Mouse (Mus musculus) lung, embryonic 15.5 days (tissue): ENCODE measurements around the gene Pcyt1b. TPM values are rescaled to one million over a fixed set of nuclear protein-coding genes. Genes with fewer than 3 reads are reported as not detected.

ENCODE experiments used
- ATAC-seq: fragments of 200-750 bp; cut with Nextera tagmentation; 2 replicates; pipeline ENCODE4 v1.8.0; 2017; ENCODE audit warnings: moderate number of reproducible peaks, borderline replicate concordance; ENCODE audit not compliant: low FRiP score, low TSS enrichment; ENCODE audit errors: extremely low read depth
- H3K27ac ChIP-seq: fragments of 300-500 bp; sonication (generic); 2 replicates; pipeline ENCODE4 v1.5.1; 2015; ENCODE audit warnings: moderate library complexity, mild to moderate bottlenecking, inconsistent platforms
- H3K27me3 ChIP-seq: fragments of 300-500 bp; sonication (generic); 2 replicates; pipeline ENCODE4 v1.6.1; 2015; ENCODE audit warnings: inconsistent platforms
- H3K36me3 ChIP-seq: fragments of 300-500 bp; sonication (generic); 2 replicates; pipeline ENCODE4 v1.6.1; 2015; ENCODE audit warnings: inconsistent platforms
- H3K4me1 ChIP-seq: fragments of 300-500 bp; sonication (generic); 2 replicates; pipeline ENCODE4 v1.6.1; 2015; ENCODE audit warnings: inconsistent platforms
- H3K4me2 ChIP-seq: fragments of 300-500 bp; sonication (generic); 2 replicates; pipeline ENCODE4 v1.6.1; 2015; ENCODE audit warnings: inconsistent platforms, mild to moderate bottlenecking, moderate library complexity
- H3K4me3 ChIP-seq: fragments of 300-500 bp; sonication (generic); 2 replicates; pipeline ENCODE4 v1.5.1; 2015; ENCODE audit warnings: mild to moderate bottlenecking, inconsistent platforms
- H3K9ac ChIP-seq: fragments of 300-500 bp; sonication (generic); 2 replicates; pipeline ENCODE4 v1.6.1; 2015; ENCODE audit warnings: inconsistent platforms
- H3K9me3 ChIP-seq: fragments of 300-500 bp; sonication (generic); 2 replicates; pipeline ENCODE4 v1.6.1; 2016; ENCODE audit warnings: inconsistent platforms
- WGBS: fragments of 180-500 bp; shearing (Covaris S2); methylation state at CpG from one replicate; pipeline ENCODE4 v1.1.7; 2015; 5-methylcytosine and 5-hydroxymethylcytosine counted together
- polyA plus RNA-seq: library from polyadenylated mRNA; unstranded; fragments of >200 nt; fragmentation: Nextera tagmentation; extraction: Ambion mirVana; gene quantifications from 2 replicates; pipeline ENCODE4 v1.2.1, GENCODE M21; 2015

The Pcyt1b gene
- polyA plus RNA-seq, 1 experiment from 2014 or later, result 1.7 TPM

- no peaks in the 10 kb centered on the region for H3K4me1 ChIP-seq
- WGBS, result 80% methylated on average over 1 of the region's 1 CpGs
- H3K36me3 ChIP-seq, result no peaks in the 10 kb centered on the region
- no peak overlapping the region for H3K4me2 ChIP-seq
- H3K27ac ChIP-seq, result no peak overlapping the region
- H3K4me3 ChIP-seq, result no peak overlapping the region
- no peaks in the 10 kb centered on the region for H3K27me3 ChIP-seq
- no peak for ATAC-seq
- H3K9ac ChIP-seq, result no peak overlapping the region
- H3K9me3 ChIP-seq, result no peaks in the 10 kb centered on the region
Measured at GRCm38 (mm10) chrX:93749165-93749564, 94.5 kb downstream of the Pcyt1b start.

- Histone ChIP-seq H3K4me1 (no peaks in the 10 kb centered on the region), H3K4me3 (no peak overlapping the region), H3K27me3 (no peaks in the 10 kb centered on the region; the same call in 1 of the 2 replicates), H3K36me3 (no peaks in the 10 kb centered on the region), H3K27ac (no peak overlapping the region), H3K4me2 (no peak overlapping the region), H3K9me3 (no peaks in the 10 kb centered on the region), H3K9ac (no peak overlapping the region)
- no peak for ATAC-seq
- WGBS, result 75% methylated on average over 6 of the region's 6 CpGs
Measured at GRCm38 (mm10) chrX:93750566-93750965, 95.9 kb downstream of the Pcyt1b start.

DNA sequence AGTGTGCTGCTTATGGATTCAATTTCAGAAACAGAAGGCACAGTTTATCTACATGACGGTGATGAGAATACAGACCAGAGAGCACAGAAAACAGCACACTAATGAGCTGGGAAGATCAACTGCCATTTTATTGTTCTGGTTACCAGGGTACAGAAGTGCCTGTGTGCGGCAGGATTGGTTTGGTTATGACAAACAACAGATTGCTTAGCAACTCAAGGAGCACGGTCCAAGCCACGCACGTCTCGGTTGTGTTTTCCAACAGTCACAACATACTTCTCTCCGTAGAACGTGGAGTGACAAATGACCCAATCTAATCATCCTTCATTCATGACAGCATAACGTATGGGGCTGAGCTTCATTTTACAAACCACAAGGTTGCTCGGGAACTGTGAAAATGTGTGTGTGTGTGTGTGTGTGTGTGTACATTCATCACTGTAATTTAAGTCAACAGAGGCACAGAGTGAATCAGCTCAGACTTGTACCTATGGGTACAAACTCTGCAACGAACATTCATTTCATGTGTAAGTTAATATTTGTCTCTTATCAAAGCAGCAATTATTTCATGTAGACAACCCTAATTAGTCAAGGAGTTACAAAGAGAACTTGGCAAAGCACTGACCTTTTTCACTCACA lies 100.7 kb downstream of the Pcyt1b start:
- Histone ChIP-seq H3K9me3 (no peaks in the 10 kb centered on the region), H3K4me2 (no peak overlapping the region), H3K4me3 (no peak overlapping the region), H3K4me1 (no peaks in the 10 kb centered on the region), H3K27me3 (no peaks in the 10 kb centered on the region; the same call in 1 of the 2 replicates), H3K9ac (no peak overlapping the region), H3K36me3 (no peaks in the 10 kb centered on the region), H3K27ac (no peak overlapping the region)
- ATAC-seq, result no peak
- 49% methylated on average over 11 of the region's 11 CpGs for WGBS

DNA sequence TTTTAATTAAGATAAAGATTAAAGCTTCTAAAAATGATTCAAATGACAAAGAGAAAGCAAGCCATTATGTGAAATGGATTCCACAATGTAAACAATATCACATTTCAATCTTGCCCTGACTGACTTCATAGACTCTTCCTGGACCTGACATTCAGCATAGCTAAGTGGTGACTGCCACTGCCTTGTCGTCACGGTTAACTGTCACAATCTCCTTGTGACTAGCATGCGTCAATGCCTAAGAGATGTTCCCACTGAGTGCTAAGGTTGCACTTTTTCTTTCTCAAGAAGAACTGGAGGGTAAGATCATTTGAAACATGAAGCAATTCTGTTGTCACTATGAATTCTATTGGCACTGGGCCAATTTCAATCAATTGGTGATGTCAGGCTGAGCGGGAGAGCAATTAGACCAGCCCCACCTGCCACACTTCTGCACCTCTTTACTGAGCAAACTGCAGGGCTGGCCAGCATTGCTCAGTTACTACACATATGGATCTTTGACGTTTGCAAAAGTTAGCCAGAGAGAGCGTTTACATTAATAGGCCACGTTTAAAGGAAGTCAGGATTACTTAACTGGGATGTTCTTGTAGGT lies 102.3 kb downstream of the Pcyt1b start:
- no peaks in the 10 kb centered on the region for H3K4me1 ChIP-seq
- no peaks in the 10 kb centered on the region; the same call in 1 of the 2 replicates for H3K27me3 ChIP-seq
- H3K36me3 ChIP-seq, result no peaks in the 10 kb centered on the region
- H3K9ac ChIP-seq, result no peak overlapping the region
- 40% methylated on average over 7 of the region's 7 CpGs for WGBS
- H3K9me3 ChIP-seq, result no peaks in the 10 kb centered on the region
- H3K27ac ChIP-seq, result no peak overlapping the region
- no peak for ATAC-seq
- no peak overlapping the region for H3K4me3 ChIP-seq
- H3K4me2 ChIP-seq, result no peak overlapping the region

DNA sequence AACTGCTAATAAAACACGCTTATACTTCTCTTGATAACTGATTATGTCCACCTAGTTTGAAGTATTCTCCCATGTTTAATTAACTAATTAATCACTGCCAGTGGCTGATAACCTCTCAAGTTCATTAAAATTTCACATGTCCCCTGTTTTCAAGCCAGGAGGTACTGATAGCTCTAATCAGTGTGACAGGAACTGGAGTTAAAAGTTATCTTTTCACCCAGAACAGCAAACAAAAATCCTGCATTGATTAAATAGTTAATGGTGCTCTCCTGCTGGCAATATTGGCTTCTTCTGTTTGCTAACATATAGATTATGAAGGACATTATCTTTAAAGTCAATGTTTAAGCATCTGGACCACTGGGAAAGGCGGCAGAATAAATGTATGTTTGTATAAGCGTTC lies 106.1 kb downstream of the Pcyt1b start:
- Histone ChIP-seq H3K27ac (no peak overlapping the region), H3K27me3 (peaks cover 6% of the 10 kb centered on the region; the same call in 1 of the 2 replicates), H3K4me3 (no peak overlapping the region), H3K36me3 (no peaks in the 10 kb centered on the region), H3K9me3 (no peaks in the 10 kb centered on the region), H3K9ac (no peak overlapping the region), H3K4me2 (no peak overlapping the region), H3K4me1 (no peaks in the 10 kb centered on the region)
- WGBS, result 68% methylated on average over 3 of the region's 3 CpGs
- ATAC-seq, result no peak

DNA sequence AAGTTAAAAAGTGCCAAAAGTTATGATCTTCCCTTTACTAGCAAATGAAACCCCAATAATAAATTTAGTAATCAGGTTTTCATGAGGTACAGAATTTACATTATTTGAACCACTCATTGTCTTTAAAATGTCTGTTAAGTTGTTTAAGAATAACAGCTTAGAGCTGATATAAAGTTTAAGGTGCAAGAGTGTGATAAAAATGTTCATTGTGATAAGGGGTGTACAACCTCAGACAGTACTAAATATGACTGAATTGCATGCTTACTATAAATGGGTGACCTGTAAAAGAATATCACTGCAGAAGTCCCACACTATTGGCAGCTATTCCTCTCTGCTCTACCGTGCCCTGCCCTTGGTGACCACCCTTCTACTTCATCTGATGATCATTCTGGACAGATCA lies 134.9 kb downstream of the Pcyt1b start:
- no peaks in the 10 kb centered on the region for H3K4me1 ChIP-seq
- no peak for ATAC-seq
- H3K27me3 ChIP-seq, result no peaks in the 10 kb centered on the region
- H3K4me2 ChIP-seq, result no peak overlapping the region
- no peak overlapping the region for H3K27ac ChIP-seq
- H3K36me3 ChIP-seq, result no peaks in the 10 kb centered on the region
- no peak overlapping the region for H3K4me3 ChIP-seq
- H3K9ac ChIP-seq, result no peak overlapping the region
- 63% methylated on average over 1 of the region's 1 CpGs for WGBS
- H3K9me3 ChIP-seq, result no peaks in the 10 kb centered on the region

DNA sequence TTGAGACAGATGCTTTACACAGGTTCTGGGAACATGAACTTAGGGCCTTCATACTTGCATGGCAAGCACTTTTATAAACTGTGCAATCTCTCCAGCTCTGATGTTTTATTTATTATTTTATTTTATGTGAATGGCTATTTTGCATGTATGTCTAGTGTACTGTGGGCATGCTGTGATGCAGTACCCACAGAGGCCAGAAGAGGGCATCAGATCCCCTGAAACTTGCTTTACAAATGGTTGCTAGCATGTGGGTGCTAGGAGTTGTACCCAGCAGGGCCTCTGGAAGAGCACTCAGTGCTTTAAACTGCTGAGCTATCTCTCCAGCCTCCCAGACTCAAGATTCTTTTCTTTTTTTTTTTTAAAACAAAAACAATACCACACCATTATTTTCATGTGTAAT lies 138.5 kb downstream of the Pcyt1b start:
- Histone ChIP-seq H3K36me3 (no peaks in the 10 kb centered on the region), H3K9me3 (no peaks in the 10 kb centered on the region), H3K4me1 (no peaks in the 10 kb centered on the region), H3K9ac (no peak overlapping the region), H3K4me3 (no peak overlapping the region), H3K27me3 (no peaks in the 10 kb centered on the region), H3K27ac (no peak overlapping the region), H3K4me2 (no peak overlapping the region)
- ATAC-seq, result no peak

Other genes starting within 250 kb of the Pcyt1b start
- gene Pola1, start 22.7 kb upstream of the Pcyt1b start, polyA plus RNA-seq, result 22.1 and 24.7 TPM in 2 replicates
- 65.2 and 69.5 TPM in 2 replicates for gene Pdk3, start 177.3 kb downstream of the Pcyt1b start, polyA plus RNA-seq